Mouse (Mus musculus): ENCODE data around the gene Grk5. TPM values are rescaled to one million over a fixed set of nuclear protein-coding genes. Genes with fewer than 3 reads are reported as not detected.
"Not testable (repeated sequence)": the region's sequence is repeated elsewhere in the genome, so short reads cannot be mapped to it uniquely, and the experiment has no call there.

Grk5 gene
- total RNA-seq (2021), result 10 to 100 TPM; 20.6 to 25.6 TPM

DNA sequence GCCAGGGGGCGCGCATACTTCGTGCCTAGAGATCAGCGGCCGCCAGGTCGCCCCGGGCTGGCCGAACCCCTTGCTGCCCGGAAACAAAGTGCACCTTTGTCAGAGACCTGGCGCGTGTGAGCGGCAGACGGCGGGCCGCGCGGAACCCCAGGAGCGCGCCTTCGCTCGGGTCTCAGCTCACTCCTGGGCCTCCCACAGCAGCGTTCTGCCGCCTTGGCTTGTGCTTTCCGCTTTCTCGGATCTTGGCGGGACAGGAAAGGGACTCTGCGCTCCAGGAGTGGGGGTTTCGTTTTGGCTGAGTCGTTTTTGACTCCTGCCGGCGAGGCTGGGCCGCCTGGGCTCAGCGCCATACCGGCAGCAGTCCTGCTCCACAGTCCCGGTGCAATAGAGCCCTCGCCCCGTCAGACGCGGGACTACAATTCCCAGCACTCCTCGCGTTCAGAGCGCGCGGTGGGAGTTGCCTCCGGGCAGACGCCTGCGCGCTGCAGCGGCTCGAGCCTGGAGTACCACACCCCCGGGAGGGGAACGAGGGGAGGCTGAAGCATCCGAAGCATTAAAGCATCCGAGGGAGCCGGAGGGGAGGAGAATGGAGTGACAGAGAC lies at the start of gene Grk5:
Gene Grk5, plus strand, starts transcription at position 36 of the 602 bp plus-strand sequence.
- peak; percentile 91 for DNase-seq (ENCODE audit: low spot score)
- intact Hi-C loops (cut with DNase I), result loop anchor here (1.0 to 5.0 kb wide), 4 partner anchors 52 to 194 kb away; no protein-coding TSS in a partner anchor

GRCm38 (mm10) chr19:60843324-60843723 lies 46.2 kb upstream of the Grk5 start:
- intact Hi-C loops (cut with DNase I), result no loop called here

DNA sequence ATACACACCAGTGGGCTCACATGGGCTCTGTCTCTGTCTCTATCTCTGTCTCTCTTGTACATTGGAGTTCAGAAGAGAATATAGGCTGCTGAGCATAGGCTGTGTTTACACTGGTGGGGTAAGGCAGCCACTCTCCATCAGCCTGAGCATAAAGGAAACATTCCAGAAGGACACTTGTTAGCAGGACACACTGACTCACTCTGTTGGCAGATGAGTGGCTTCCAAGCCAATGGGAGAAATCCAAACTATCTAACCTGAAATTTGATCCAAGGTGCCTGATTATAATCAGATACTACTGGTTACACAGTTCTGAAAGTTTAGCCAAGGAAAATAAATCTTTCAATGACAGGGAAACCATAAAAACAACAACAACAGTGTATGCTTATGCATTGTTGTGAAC lies 43.8 kb upstream of the Grk5 start:
- intact Hi-C loops (cut with DNase I), result no loop called here
- no peak for DNase-seq (ENCODE audit: low spot score)

More at GRCm38 (mm10) chr19:60843324-60843723, 46.2 kb upstream of the Grk5 start:
- DNase-seq (ENCODE audit: low spot score), result no peak

DNA sequence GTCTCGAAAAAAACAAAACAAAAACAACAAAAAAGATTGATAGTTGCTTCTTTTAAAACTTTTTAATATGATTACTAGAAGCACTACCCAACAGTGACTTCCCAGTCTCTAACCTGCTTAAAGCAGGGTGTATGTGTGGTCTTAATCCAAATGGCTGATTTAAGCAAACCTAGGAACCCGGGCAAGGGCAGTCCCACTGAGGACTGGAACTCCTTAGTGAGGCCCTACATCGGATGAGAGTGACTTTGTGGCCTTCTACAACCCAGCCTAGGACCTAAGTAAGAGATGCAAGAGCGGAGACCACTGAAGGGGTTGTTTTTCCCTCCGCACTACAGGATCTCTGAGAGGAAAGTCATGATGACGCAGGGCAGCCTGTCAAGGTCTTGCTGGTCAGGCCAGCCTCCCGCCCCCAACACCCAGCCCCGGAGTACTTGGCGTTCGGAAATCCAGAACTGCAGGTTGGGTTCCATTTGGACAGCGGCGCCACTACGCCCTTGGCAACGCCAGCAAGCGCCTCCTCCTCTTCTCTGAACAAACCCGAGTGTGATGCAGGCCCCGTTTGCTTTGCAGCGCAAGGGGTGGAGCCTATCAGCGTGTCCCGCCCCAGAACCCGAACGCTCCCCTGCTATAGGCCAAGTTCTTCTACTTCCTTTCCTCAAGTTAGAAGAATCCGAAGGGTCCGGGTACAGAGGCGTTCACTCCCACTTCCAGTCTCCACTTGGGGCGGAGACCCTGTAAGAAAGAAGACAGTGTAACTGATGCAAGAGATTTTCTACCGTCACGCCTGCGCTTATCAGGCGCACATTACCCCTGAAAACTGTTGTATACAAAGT lies 28.5 kb upstream of the Grk5 start, which contains the start of gene Sfxn4:
Gene Sfxn4, minus strand, starts transcription at position 612 of the 833 bp plus-strand sequence.
- peak; percentile 92 for DNase-seq (ENCODE audit: low spot score)
- intact Hi-C loops (cut with DNase I), result no loop called here

- intact Hi-C loops (cut with DNase I); DNase-seq (ENCODE audit: low spot score): not testable (repeated sequence)
These were observed 23.4 kb upstream of the Grk5 start for GRCm38 (mm10) chr19:60866169-60866568.

GRCm38 (mm10) chr19:60870489-60870888 lies 19.1 kb upstream of the Grk5 start:
- no peak for DNase-seq (ENCODE audit: low spot score)
- intact Hi-C loops (cut with DNase I), result no loop called here

DNA sequence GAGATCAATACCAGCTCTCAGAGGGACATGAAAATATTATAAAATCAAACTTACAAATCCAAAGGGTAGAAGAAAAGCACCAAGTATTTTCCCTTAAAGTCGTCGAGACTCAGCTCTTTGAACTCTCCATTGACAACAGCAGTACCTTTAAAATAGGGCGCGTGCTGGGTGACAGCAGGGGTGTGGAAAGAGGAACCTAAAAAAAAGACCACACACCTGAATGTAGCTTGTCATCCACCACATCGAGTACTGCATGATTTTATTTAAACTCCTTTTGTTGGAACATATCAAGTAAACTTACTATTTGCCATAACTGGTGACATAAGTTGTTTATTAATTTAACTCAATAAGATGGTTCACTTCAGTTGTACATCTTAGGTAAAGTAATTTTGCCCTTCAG lies 18.2 kb upstream of the Grk5 start:
- intact Hi-C loops (cut with DNase I), result no loop called here
- no peak for DNase-seq (ENCODE audit: low spot score)

GRCm38 (mm10) chr19:60872272-60872671 lies 17.3 kb upstream of the Grk5 start:
- intact Hi-C loops (cut with DNase I), result no loop called here
- no peak for DNase-seq (ENCODE audit: low spot score)

DNA sequence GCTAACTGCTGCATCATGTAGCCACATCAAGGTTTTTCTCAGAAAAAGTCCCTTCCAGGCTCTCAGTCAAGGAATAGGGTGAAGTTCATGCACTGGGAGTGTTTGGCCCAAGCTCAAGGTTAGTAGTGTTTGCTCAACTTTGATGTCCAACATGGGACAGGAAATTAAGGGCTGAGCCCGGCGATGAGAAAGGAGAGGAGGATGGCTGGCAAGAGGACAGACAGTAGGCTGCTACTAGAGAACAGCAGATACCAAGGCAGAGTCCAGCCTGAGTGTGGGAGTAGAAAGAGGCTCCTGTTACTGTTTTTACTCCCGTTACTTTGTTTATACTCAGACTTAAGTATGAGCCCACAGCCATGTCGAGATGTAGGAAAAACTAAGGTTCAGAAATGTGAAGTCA lies 16.0 kb upstream of the Grk5 start:
- no peak for DNase-seq (ENCODE audit: low spot score)

DNA sequence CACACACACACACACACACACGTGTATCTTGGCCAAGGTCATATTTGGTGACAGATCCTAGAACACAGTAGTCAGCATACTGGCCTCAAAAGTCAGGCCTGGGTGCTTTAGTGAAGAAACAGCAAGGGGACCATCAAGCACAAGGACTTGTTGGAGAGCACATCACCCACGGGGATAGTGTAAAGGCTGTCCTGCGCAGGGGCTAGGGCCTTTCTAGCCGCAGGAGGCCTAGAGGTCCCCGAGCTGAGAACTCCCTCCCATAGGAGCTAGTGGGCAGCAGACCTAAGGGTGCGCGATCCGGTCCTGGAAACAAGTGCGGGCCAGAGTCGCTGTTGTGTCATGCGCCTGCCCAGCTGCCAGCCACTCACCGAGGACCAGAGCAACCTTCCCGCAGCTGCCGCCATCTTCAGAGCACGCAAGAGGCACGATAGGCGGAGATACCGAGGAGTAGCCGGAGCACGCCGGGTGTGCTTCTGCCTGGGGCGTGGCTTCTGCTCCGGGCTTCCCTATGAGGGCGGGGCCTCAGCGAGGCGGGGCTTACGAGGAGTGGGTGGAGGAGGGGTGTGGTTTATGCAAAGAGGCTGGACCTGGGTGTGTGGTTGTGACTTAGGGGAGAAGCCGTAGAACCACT lies 15.4 kb upstream of the Grk5 start, which contains the start of gene Prdx3:
Gene Prdx3, minus strand, starts transcription at position 493 of the 631 bp plus-strand sequence.
- DNase-seq (ENCODE audit: low spot score), result peak; percentile 94
- intact Hi-C loops (cut with DNase I), result no loop called here

More for the DNA sequence above, 16.0 kb upstream of the Grk5 start:
- intact Hi-C loops (cut with DNase I), result no loop called here

GRCm38 (mm10) chr19:60883129-60883528 lies 6.4 kb upstream of the Grk5 start:
- intact Hi-C loops (cut with DNase I), result no loop called here
- DNase-seq (ENCODE audit: low spot score), result no peak

DNA sequence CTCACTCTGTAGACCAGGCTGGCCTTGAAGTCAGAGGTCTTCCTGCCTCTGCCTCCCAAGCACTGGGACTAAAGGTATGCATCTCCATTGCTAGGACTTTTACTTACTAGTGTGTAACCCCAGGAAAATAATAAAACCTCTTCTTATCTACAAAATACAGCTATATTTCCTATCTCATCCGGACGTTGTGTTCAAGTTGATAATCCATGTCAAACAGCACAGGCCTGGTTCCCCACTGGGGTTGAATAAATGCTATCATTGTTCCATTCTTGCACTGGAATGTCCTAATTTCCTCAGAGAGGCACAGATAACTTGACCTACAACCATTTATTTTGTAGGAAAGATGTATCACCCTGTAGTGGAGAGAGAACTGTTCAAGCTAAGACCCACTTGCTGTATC lies 1.9 kb upstream of the Grk5 start:
- intact Hi-C loops (cut with DNase I), result loop anchor here (2.0 kb wide), 1 partner anchor 177 kb away; no protein-coding TSS in a partner anchor
- no peak for DNase-seq (ENCODE audit: low spot score)

DNA sequence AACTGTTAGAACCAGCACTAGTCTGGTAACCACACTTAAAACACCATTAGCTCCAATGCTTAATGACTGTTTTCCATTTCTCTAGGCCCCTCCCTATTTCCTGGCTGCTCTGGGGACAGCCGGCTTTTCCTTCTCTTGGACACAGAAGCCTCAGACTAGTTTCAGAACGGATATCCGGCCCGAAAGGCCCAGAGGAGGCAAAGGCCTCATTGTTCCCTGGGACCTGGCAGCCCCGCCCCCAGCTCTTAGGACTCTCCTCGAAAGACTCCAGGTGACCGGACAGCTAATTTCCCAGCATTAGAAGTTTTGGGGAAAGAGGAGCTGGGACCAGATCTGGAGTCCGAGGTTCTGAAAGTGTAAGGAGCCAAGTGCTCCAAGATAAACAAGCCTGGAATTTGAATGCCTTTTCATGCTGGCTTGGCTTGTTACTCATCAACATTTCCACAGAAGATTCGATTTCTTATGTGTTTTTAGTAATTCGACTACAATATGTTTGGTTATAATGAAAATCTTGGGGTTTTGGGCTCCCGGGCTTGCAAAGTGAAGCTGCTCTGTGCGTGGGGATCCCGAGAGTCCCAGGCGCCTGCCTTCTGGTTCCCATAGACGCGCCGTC lies 342 bp upstream of the Grk5 start:
- DNase-seq (ENCODE audit: low spot score), result peak; percentile 77
- intact Hi-C loops (cut with DNase I), result loop anchor here (1.0 to 2.0 kb wide), 2 partner anchors 176 to 195 kb away; no protein-coding TSS in a partner anchor

DNA sequence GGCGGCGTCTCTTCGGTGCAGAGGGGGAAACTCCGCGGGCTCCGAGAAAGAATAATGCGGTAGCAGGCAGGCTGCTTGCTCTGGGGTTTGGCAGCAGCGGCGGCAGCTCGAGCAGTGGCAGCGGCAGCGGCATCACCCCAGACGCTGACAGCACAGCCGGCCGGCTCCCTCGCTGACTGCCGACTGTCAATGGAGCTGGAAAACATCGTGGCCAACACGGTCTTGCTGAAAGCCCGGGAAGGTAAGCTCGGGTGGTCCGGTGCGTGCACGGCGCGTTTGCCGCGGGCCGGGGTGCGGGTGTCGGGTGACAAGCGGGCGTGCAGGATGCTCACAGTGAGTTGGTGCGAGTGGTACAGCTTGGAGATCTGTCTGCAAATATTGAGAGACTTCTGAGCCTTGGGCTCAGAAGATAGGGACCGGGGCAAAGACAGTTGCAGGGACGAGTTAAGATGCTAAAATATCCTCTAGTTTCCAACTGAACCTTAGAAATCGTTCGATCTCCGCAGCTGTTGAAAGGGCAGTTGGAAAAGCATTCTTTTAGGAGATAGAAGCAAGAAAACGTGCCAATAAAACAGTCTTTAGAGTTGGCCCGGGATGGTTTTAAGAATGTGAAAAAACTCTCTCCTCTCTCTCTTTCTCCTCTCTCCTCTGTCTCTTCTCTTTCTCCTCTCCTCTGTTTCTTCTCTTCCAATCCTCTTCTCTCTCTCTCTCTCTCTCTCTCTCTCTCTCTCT lies 1.0 kb downstream of the Grk5 start:
- DNase-seq (ENCODE audit: low spot score), result peak; percentile 36
- intact Hi-C loops (cut with DNase I), result loop anchor here (5.0 kb wide), 2 partner anchors 52 to 102 kb away; no protein-coding TSS in a partner anchor

- DNase-seq (ENCODE audit: low spot score), result no peak
- intact Hi-C loops (cut with DNase I), result loop anchor here (5.0 kb wide), 2 partner anchors 51 to 101 kb away; no protein-coding TSS in a partner anchor
These were observed 1.5 kb downstream of the Grk5 start for GRCm38 (mm10) chr19:60891123-60891470.

DNA sequence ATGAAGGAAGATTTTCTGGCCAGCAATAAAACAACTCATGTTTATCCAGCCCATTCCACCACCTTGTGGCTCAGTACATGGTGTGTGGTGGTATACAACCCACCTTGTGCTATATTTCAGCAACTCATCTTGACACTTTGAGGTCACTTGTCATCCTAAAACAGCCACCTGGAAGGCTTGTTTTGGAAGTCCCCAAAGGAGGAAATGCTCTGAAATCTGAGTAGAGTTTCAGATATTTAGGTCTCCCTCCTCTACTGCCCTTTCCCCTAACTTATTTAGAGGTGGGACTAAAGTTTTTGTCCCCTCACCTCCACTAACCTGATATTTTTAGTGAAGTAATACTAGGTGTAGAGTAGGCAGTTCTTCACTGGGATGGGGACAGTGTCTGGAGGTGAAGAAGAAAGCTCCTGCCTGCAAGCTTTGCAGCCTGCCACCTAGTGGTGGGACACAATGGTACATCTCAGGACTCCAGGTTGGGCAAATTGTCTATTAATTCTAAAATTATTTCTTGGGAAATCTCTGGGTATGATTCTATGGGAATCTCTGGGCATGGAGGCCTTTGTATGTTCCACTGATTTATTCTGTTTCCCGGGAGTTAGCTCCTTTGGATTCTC lies 2.5 kb downstream of the Grk5 start:
- intact Hi-C loops (cut with DNase I), result loop anchor here (5.0 kb wide), 2 partner anchors 50 to 100 kb away; no protein-coding TSS in a partner anchor
- peak; percentile 15 for DNase-seq (ENCODE audit: low spot score)

- no peak for DNase-seq (ENCODE audit: low spot score)
- intact Hi-C loops (cut with DNase I), result no loop called here
These were observed 5.8 kb downstream of the Grk5 start for GRCm38 (mm10) chr19:60895251-60895880.

GRCm38 (mm10) chr19:60903139-60903538 lies 13.6 kb downstream of the Grk5 start:
- intact Hi-C loops (cut with DNase I), result no loop called here
- no peak for DNase-seq (ENCODE audit: low spot score)

Measured in heart, postnatal 25 days (tissue).